Mouse (Mus musculus) lung, postnatal 0 days (tissue): ENCODE results near the gene Olfr325. TPM values are rescaled to one million over a fixed set of nuclear protein-coding genes. Genes with fewer than 3 reads are reported as not detected.

ENCODE experiments used
- ATAC-seq: fragments of 200-750 bp; cut with Nextera tagmentation; 2 replicates; pipeline ENCODE4 v1.8.0; 2017; ENCODE audit warnings: moderate library complexity
- DNase-seq: peaks from one replicate; pipeline ENCODE4 v3.0.0-alpha.2; 2016; ENCODE audit warnings: low spot score
- H3K27ac ChIP-seq: fragments of 300-500 bp; sonication (generic); 2 replicates; pipeline ENCODE4 v1.5.1; 2014; ENCODE audit warnings: antibody characterized with exemption, mild to moderate bottlenecking, low read length, mixed read lengths
- H3K27me3 ChIP-seq: fragments of 300-500 bp; sonication (generic); replicated peaks from 2 replicates; pipeline ENCODE4 v1.6.1; 2014; ENCODE audit warnings: low read length, mixed read lengths; ENCODE audit not compliant: insufficient read depth
- H3K36me3 ChIP-seq: fragments of 300-500 bp; sonication (generic); 2 replicates; pipeline ENCODE4 v1.6.1; 2014; ENCODE audit warnings: low read length, mixed read lengths; ENCODE audit not compliant: insufficient read depth
- H3K4me1 ChIP-seq: fragments of 300-500 bp; sonication (generic); 2 replicates; pipeline ENCODE4 v1.6.1; 2014; ENCODE audit warnings: antibody characterized with exemption, low read depth, low read length, mixed read lengths; ENCODE audit not compliant: insufficient read depth
- H3K4me2 ChIP-seq: fragments of 300-500 bp; sonication (generic); replicated peaks from 2 replicates; pipeline ENCODE4 v1.6.1; 2014; ENCODE audit warnings: low read depth, mild to moderate bottlenecking, low read length, moderate library complexity, mixed read lengths
- H3K4me3 ChIP-seq: fragments of 300-500 bp; sonication (generic); 2 replicates; pipeline ENCODE4 v1.5.1; 2014; ENCODE audit warnings: low read depth, low read length
- H3K9ac ChIP-seq: fragments of 300-500 bp; sonication (generic); replicated peaks from 2 replicates; pipeline ENCODE4 v1.6.1; 2014; ENCODE audit warnings: low read depth, mild to moderate bottlenecking
- H3K9me3 ChIP-seq: fragments of 300-500 bp; sonication (generic); 2 replicates; pipeline ENCODE4 v1.6.1; 2016; ENCODE audit warnings: low read length, mixed read lengths
- CTCF ChIP-seq: IDR thresholded peaks from 2 replicates; pipeline ENCODE4 v1.5.1; 2016; ENCODE audit warnings: antibody characterized with exemption, mild to moderate bottlenecking
- EP300 ChIP-seq: IDR thresholded peaks from 2 replicates; pipeline ENCODE4 v1.6.1; 2016; ENCODE audit warnings: antibody characterized with exemption, mild to moderate bottlenecking, control low read depth
- WGBS: fragments of 180-500 bp; shearing (Covaris S2); extraction: QIAGEN DNeasy Blood & Tissue Kit; methylation state at CpG from one replicate; pipeline ENCODE4 v1.1.7; 2014; 5-methylcytosine and 5-hydroxymethylcytosine counted together
- polyA plus RNA-seq: library from polyadenylated mRNA; unstranded; fragments of >200 nt; fragmentation: Nextera tagmentation; extraction: Ambion mirVana; gene quantifications from 2 replicates; pipeline ENCODE4 v1.2.1, GENCODE M21; 2015

Gene Olfr325
- polyA plus RNA-seq, 1 experiment from 2014 or later, result not detected

DNA sequence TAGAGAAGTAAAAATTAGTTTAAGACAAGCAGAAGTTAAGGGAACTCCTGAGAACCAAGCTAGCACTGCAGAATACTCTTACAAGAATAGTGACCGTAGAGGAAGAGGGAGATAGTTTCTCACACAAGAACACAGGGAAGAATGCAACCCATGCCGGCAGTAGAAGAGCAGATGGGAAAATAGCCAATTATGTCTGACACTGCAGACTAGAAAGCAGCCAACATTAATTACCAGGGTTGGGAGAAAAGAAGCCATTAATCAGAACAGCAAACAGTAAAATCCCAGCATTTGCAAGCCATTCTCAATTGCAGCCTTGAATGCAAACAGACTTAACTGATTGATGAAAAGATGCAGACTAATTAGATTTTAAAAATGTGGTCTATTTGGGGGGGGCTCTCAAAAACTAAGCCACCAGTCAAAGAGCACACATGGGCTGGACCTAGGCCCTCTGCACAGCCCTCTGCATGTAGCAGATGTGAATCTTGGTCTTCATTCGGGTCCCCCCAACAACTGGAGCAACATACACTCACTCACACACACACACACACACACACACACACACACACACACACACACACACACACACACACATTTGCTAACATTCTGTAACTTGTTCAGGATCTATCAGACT lies 11.2 kb downstream of the Olfr325 start:
- DNase-seq (no peak), ATAC-seq (no peak)
- H3K4me2 ChIP-seq, result no peak overlapping the region
- H3K4me1 ChIP-seq, result no peaks in the 10 kb centered on the region
- H3K9me3 ChIP-seq, result no peaks in the 10 kb centered on the region
- H3K4me3 ChIP-seq, result no peak overlapping the region
- H3K27ac ChIP-seq, result no peak overlapping the region
- no peaks in the 10 kb centered on the region for H3K36me3 ChIP-seq
- H3K27me3 ChIP-seq, result no peaks in the 10 kb centered on the region
- no peak for TF ChIP-seq EP300
- TF ChIP-seq CTCF, result no peak
- H3K9ac ChIP-seq, result no peak overlapping the region
- WGBS, result 61% methylated on average over 3 of the region's 3 CpGs

DNA sequence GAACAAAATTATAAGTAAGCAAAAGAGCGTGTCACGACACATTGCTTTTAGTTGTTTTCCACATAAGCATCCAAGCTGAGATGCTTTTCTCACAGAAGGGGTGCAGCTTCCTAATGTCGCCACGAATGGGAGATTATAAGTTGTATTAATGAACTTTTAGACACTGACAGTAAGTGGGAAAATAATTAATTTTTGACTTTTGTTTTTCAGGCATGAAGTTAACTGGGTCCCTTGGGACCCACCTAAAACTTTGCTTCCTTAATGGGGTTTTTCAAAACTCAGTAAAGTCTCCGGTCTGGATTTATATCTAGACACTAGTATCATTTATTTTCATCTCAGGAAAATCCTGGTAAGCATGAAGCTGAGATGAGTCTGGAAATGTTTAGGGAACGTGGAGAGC lies 17.3 kb downstream of the Olfr325 start, which contains the start of gene Olfr324:
Gene Olfr324 (plus strand): TSS at position 301 of the 400 bp plus-strand sequence.
- no peak within 1 kb of the TSS for H3K27ac ChIP-seq
- H3K9ac ChIP-seq, result no peak within 1 kb of the TSS
- H3K4me3 ChIP-seq, result no peak within 1 kb of the TSS
- 75% methylated on average over 6 of the region's 6 CpGs for WGBS
- no peaks in the 10 kb centered on the region for H3K9me3 ChIP-seq
- H3K4me1 ChIP-seq, result no peaks in the 10 kb centered on the region
- H3K27me3 ChIP-seq, result no peaks in the 10 kb centered on the region
- H3K4me2 ChIP-seq, result no peak within 1 kb of the TSS
- H3K36me3 ChIP-seq, result no peaks in the 10 kb centered on the region
- no peak for DNase-seq
- ATAC-seq, result no peak
- TF ChIP-seq CTCF (no peak), EP300 (no peak)

DNA sequence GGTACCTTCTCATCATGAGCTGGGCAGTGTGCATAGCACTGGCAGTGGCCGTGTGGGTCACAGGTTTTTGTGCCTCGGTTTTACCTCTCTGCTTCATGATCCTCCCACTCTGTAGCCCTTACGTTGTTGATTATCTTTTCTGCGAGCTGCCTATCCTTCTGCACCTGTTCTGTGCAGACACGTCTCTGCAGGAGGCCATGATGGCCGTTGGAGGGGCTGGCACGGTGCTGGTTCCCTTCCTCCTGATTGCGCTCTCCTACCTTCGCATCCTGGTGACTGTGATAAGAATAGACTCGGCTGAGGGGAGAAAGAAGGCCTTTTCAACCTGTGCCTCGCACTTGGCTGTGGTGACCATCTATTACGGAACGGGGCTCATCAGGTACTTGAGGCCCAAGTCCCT lies 20.3 kb downstream of the Olfr325 start:
- no peak overlapping the region for H3K4me3 ChIP-seq
- ATAC-seq (no peak), DNase-seq (no peak)
- no peaks in the 10 kb centered on the region for H3K9me3 ChIP-seq
- no peak overlapping the region for H3K9ac ChIP-seq
- no peaks in the 10 kb centered on the region for H3K4me1 ChIP-seq
- TF ChIP-seq CTCF, result no peak
- no peak for TF ChIP-seq EP300
- H3K36me3 ChIP-seq, result no peaks in the 10 kb centered on the region
- 87% methylated on average over 13 of the region's 13 CpGs for WGBS
- H3K27ac ChIP-seq, result no peak overlapping the region
- no peak overlapping the region for H3K4me2 ChIP-seq
- H3K27me3 ChIP-seq, result no peaks in the 10 kb centered on the region

DNA sequence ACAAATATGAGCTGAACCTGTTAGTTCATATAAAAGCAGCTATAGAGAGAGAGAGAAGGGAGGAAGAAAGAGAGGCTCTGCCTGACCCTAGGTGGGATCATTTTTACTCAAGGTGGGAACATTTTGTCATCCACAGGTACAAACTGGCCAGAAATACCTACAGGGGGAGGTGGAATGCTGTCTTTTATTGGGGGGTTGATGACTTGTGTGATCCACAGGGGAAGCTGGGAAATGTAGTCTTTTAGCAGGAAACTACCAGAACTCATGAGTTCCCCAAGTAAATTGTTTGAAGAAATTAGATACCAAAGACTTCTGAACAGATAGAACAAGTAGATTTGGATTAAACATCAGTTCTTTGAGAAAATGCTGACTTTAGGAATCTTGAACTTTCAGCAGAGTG lies 24.5 kb downstream of the Olfr325 start:
- ATAC-seq (no peak), DNase-seq (no peak)
- Histone ChIP-seq H3K4me3 (no peak overlapping the region), H3K27me3 (no peaks in the 10 kb centered on the region), H3K4me2 (no peak overlapping the region), H3K9ac (no peak overlapping the region), H3K36me3 (no peaks in the 10 kb centered on the region), H3K27ac (no peak overlapping the region), H3K9me3 (no peaks in the 10 kb centered on the region), H3K4me1 (no peaks in the 10 kb centered on the region)
- no peak for TF ChIP-seq CTCF
- TF ChIP-seq EP300, result no peak

DNA sequence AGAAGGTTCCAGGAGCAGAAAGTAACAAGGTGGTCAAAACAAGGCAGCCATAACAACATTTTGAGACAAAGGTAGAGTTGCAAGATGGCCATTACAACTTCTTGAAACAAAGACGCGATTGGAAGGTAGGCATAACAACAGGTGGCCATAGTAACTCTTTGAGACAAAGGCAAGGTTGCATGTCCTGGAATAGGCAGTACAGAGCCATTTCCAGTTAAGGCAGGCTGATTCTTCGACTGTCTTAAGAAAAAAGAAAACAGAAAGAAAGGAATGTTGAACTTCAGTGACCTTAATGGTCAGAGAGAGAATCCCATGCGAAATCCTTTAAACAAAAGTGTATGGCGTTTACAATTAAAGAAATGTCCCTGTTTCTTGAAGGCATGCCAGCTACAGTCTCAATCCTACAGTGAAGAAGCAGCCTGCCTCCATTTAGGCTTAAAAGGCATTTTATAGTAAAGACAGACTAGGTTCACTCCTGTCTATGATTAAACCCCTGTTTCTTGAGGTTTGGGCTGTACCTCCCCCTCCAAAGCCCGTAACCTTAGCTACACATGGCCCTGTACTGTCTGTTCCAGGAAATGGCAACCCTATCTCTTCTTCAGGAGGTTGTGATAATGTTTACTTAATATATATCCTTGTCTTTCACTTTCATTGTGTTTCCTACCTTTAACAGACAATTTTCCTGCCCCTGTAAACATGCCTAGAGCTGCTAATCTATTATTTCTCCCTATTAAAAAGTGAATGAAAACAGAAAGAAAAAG lies 25.4 kb downstream of the Olfr325 start:
- Histone ChIP-seq H3K4me1 (no peaks in the 10 kb centered on the region), H3K9ac (no peak overlapping the region), H3K36me3 (no peaks in the 10 kb centered on the region), H3K4me3 (no peak overlapping the region), H3K27ac (no peak overlapping the region), H3K4me2 (no peak overlapping the region), H3K27me3 (no peaks in the 10 kb centered on the region), H3K9me3 (no peaks in the 10 kb centered on the region)
- TF ChIP-seq EP300 (no peak), CTCF (no peak)
- WGBS, result 64% methylated on average over 6 of the region's 6 CpGs
- ATAC-seq, result no peak
- no peak for DNase-seq

DNA sequence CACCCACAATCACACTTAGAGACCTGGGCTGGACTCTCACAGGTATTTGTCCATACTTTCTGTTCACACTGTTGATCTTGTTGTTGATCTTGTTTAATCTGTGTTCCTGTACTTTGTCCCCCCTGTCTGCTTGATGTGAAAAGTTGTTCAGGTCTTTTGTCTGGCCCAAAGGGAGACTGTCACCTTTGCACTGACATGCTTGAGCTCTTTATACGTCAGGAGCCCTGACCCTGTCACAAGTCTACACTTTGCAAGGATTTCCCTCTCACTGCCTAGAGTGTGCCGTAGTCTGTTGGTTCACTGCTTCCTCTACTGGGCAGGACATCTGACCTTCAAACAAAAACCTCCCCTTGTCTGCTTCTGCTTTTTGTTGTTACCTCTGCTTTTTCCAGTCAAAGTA lies 27.2 kb downstream of the Olfr325 start:
- no peaks in the 10 kb centered on the region for H3K36me3 ChIP-seq
- ATAC-seq, result no peak
- H3K4me2 ChIP-seq, result no peak overlapping the region
- no peak overlapping the region for H3K4me3 ChIP-seq
- H3K27me3 ChIP-seq, result no peaks in the 10 kb centered on the region
- no peak for TF ChIP-seq CTCF
- TF ChIP-seq EP300, result no peak
- H3K4me1 ChIP-seq, result no peaks in the 10 kb centered on the region
- DNase-seq, result no peak
- H3K9ac ChIP-seq, result no peak overlapping the region
- no peaks in the 10 kb centered on the region for H3K9me3 ChIP-seq
- 30% methylated on average over 2 of the region's 2 CpGs for WGBS
- H3K27ac ChIP-seq, result no peak overlapping the region
